Mouse (Mus musculus): ENCODE measurements around the gene Chrnb1. TPM values are rescaled to one million over a fixed set of nuclear protein-coding genes. Genes with fewer than 3 reads are reported as not detected.

Gene Chrnb1
- total RNA-seq (2017) = 2.3 to 5.8 TPM (median 2.7 TPM) in 3 replicates

GRCm38 (mm10) chr11:69795168-69795982, at the start of gene Chrnb1:
Gene Chrnb1 (minus strand): TSS chr11:69795943.
- ATAC-seq (replicated peaks; ENCODE audit: insufficient number of reproducible peaks, low FRiP score, low TSS enrichment, poor library complexity, severe bottlenecking) = peak; percentile 95

- no peak for ATAC-seq (replicated peaks; ENCODE audit: insufficient number of reproducible peaks, low FRiP score, low TSS enrichment, poor library complexity, severe bottlenecking)
Measured at GRCm38 (mm10) chr11:69838714-69839104, 43.0 kb upstream of the Chrnb1 start.

- ATAC-seq (replicated peaks; ENCODE audit: insufficient number of reproducible peaks, low FRiP score, low TSS enrichment, poor library complexity, severe bottlenecking) = peak; percentile 90
Measured at GRCm38 (mm10) chr11:69837952-69838713, 42.4 kb upstream of the Chrnb1 start, which contains the start of gene Tmem256. Gene Tmem256 (plus strand): TSS chr11:69838514.

GRCm38 (mm10) chr11:69837604-69837951, 41.8 kb upstream of the Chrnb1 start, which contains the start of gene Nlgn2:
Gene Nlgn2 (minus strand): TSS chr11:69837784.
- no peak for ATAC-seq (replicated peaks; ENCODE audit: insufficient number of reproducible peaks, low FRiP score, low TSS enrichment, poor library complexity, severe bottlenecking)

GRCm38 (mm10) chr11:69836703-69837576, 41.2 kb upstream of the Chrnb1 start:
- ATAC-seq (replicated peaks; ENCODE audit: insufficient number of reproducible peaks, low FRiP score, low TSS enrichment, poor library complexity, severe bottlenecking) = no peak

- no peak for ATAC-seq (replicated peaks; ENCODE audit: insufficient number of reproducible peaks, low FRiP score, low TSS enrichment, poor library complexity, severe bottlenecking)
Measured at GRCm38 (mm10) chr11:69835966-69836335, 40.2 kb upstream of the Chrnb1 start.

- no peak for ATAC-seq (replicated peaks; ENCODE audit: insufficient number of reproducible peaks, low FRiP score, low TSS enrichment, poor library complexity, severe bottlenecking)
Measured at GRCm38 (mm10) chr11:69835326-69835965, 39.7 kb upstream of the Chrnb1 start.

GRCm38 (mm10) chr11:69834001-69834549, 38.3 kb upstream of the Chrnb1 start:
- no peak for ATAC-seq (replicated peaks; ENCODE audit: insufficient number of reproducible peaks, low FRiP score, low TSS enrichment, poor library complexity, severe bottlenecking)

GRCm38 (mm10) chr11:69833554-69833953, 37.8 kb upstream of the Chrnb1 start:
- ATAC-seq (replicated peaks; ENCODE audit: insufficient number of reproducible peaks, low FRiP score, low TSS enrichment, poor library complexity, severe bottlenecking) = no peak

- no peak for ATAC-seq (replicated peaks; ENCODE audit: insufficient number of reproducible peaks, low FRiP score, low TSS enrichment, poor library complexity, severe bottlenecking)
Measured at GRCm38 (mm10) chr11:69828832-69829231, 33.1 kb upstream of the Chrnb1 start.

- ATAC-seq (replicated peaks; ENCODE audit: insufficient number of reproducible peaks, low FRiP score, low TSS enrichment, poor library complexity, severe bottlenecking) = no peak
Measured at GRCm38 (mm10) chr11:69823456-69823855, 27.7 kb upstream of the Chrnb1 start.

GRCm38 (mm10) chr11:69822080-69822479, 26.3 kb upstream of the Chrnb1 start, which contains the start of gene Spem1:
Gene Spem1 (minus strand): TSS chr11:69822180.
- no peak for ATAC-seq (replicated peaks; ENCODE audit: insufficient number of reproducible peaks, low FRiP score, low TSS enrichment, poor library complexity, severe bottlenecking)

GRCm38 (mm10) chr11:69818871-69819270, 23.1 kb upstream of the Chrnb1 start:
- ATAC-seq (replicated peaks; ENCODE audit: insufficient number of reproducible peaks, low FRiP score, low TSS enrichment, poor library complexity, severe bottlenecking) = no peak

- ATAC-seq (replicated peaks; ENCODE audit: insufficient number of reproducible peaks, low FRiP score, low TSS enrichment, poor library complexity, severe bottlenecking) = no peak
Measured at GRCm38 (mm10) chr11:69818365-69818764, 22.6 kb upstream of the Chrnb1 start, which contains the start of gene Spem2. Gene Spem2 (minus strand): TSS chr11:69818465.

GRCm38 (mm10) chr11:69816520-69816919, 20.8 kb upstream of the Chrnb1 start:
- no peak for ATAC-seq (replicated peaks; ENCODE audit: insufficient number of reproducible peaks, low FRiP score, low TSS enrichment, poor library complexity, severe bottlenecking)

GRCm38 (mm10) chr11:69815155-69815554, 19.4 kb upstream of the Chrnb1 start, which contains the start of gene Gm39566:
Gene Gm39566 (minus strand): TSS chr11:69815298.
- ATAC-seq (replicated peaks; ENCODE audit: insufficient number of reproducible peaks, low FRiP score, low TSS enrichment, poor library complexity, severe bottlenecking) = no peak

GRCm38 (mm10) chr11:69810280-69810679, 14.5 kb upstream of the Chrnb1 start:
- no peak for ATAC-seq (replicated peaks; ENCODE audit: insufficient number of reproducible peaks, low FRiP score, low TSS enrichment, poor library complexity, severe bottlenecking)

- no peak for ATAC-seq (replicated peaks; ENCODE audit: insufficient number of reproducible peaks, low FRiP score, low TSS enrichment, poor library complexity, severe bottlenecking)
Measured at GRCm38 (mm10) chr11:69807641-69808040, 11.9 kb upstream of the Chrnb1 start.
